Mouse (Mus musculus) liver, embryonic 16.5 days (tissue): ENCODE measurements around the gene Maml2. TPM values are rescaled to one million over a fixed set of nuclear protein-coding genes. Genes with fewer than 3 reads are reported as not detected.

Experiments
- ATAC-seq: fragments of 200-750 bp; cut with Nextera tagmentation; 2 replicates; pipeline ENCODE4 v1.8.0; 2017; ENCODE audit warnings: low read depth, mild to moderate bottlenecking, moderate number of reproducible peaks, moderate library complexity
- H3K27ac ChIP-seq: fragments of 300-500 bp; sonication (generic); 2 replicates; pipeline ENCODE4 v1.5.1; 2014; ENCODE audit warnings: mild to moderate bottlenecking, low read length
- H3K27me3 ChIP-seq: fragments of 300-500 bp; sonication (generic); 2 replicates; pipeline ENCODE4 v1.6.1; 2014; ENCODE audit warnings: low read depth, low read length, mixed read lengths; ENCODE audit not compliant: control insufficient read depth, insufficient read depth
- H3K36me3 ChIP-seq: fragments of 300-500 bp; sonication (generic); 2 replicates; pipeline ENCODE4 v1.6.1; 2014; ENCODE audit warnings: mild to moderate bottlenecking; ENCODE audit not compliant: control insufficient read depth, insufficient read depth
- H3K4me1 ChIP-seq: fragments of 300-500 bp; sonication (generic); 2 replicates; pipeline ENCODE4 v1.6.1; 2014; ENCODE audit warnings: low read depth, low read length, mixed read lengths; ENCODE audit not compliant: control insufficient read depth
- H3K4me2 ChIP-seq: fragments of 300-500 bp; sonication (generic); 2 replicates; pipeline ENCODE4 v1.6.1; 2014; ENCODE audit warnings: low read depth, low read length, mixed read lengths
- H3K4me3 ChIP-seq: fragments of 300-500 bp; sonication (generic); 2 replicates; pipeline ENCODE4 v1.5.1; 2014; ENCODE audit warnings: low read depth, mild to moderate bottlenecking, low read length
- H3K9ac ChIP-seq: fragments of 300-500 bp; sonication (generic); 2 replicates; pipeline ENCODE4 v1.6.1; 2014; ENCODE audit warnings: low read depth, low read length
- H3K9me3 ChIP-seq: fragments of 300-500 bp; sonication (generic); replicated peaks from 2 replicates; pipeline ENCODE4 v1.6.1; 2016; ENCODE audit warnings: low read length; ENCODE audit not compliant: control insufficient read depth
- WGBS: fragments of 180-500 bp; shearing (Covaris S2); extraction: QIAGEN DNeasy Blood & Tissue Kit; methylation state at CpG from one replicate; pipeline ENCODE4 v1.1.7; 2014; ENCODE audit not compliant: insufficient replicate concordance; 5-methylcytosine and 5-hydroxymethylcytosine counted together
- polyA plus RNA-seq: library from polyadenylated mRNA; unstranded; fragments of >200 nt; fragmentation: Nextera tagmentation; extraction: Ambion mirVana; gene quantifications from 2 replicates; pipeline ENCODE4 v1.2.1, GENCODE M21; 2015

Maml2 gene
- polyA plus RNA-seq, 1 experiment from 2014 or later: 0.96 TPM

- no peaks in the 10 kb centered on the region for H3K4me1 ChIP-seq
- H3K9me3 ChIP-seq: no peaks in the 10 kb centered on the region
Observed at GRCm38 (mm10) chr9:13555973-13556481, 258.3 kb downstream of the Maml2 start.

GRCm38 (mm10) chr9:13556696-13557095 lies 258.9 kb downstream of the Maml2 start:
- H3K4me2 ChIP-seq: no peak overlapping the region
- no peak overlapping the region for H3K27ac ChIP-seq
- no peak overlapping the region for H3K9ac ChIP-seq
- H3K27me3 ChIP-seq: no peaks in the 10 kb centered on the region
- no peak overlapping the region for H3K4me3 ChIP-seq
- no peaks in the 10 kb centered on the region for H3K36me3 ChIP-seq
- 58% methylated on average over 3 of the region's 3 CpGs for WGBS
- ATAC-seq: no peak
- H3K9me3 ChIP-seq: no peaks in the 10 kb centered on the region
- H3K4me1 ChIP-seq: no peaks in the 10 kb centered on the region

More at GRCm38 (mm10) chr9:13555973-13556481, 258.3 kb downstream of the Maml2 start:
- no peak overlapping the region for H3K4me3 ChIP-seq
- no peak overlapping the region for H3K27ac ChIP-seq
- H3K36me3 ChIP-seq: no peaks in the 10 kb centered on the region
- no peak overlapping the region for H3K9ac ChIP-seq
- no peak overlapping the region for H3K4me2 ChIP-seq
- ATAC-seq: no peak
- no peaks in the 10 kb centered on the region for H3K27me3 ChIP-seq
- 51% methylated on average over 8 of the region's 8 CpGs for WGBS

GRCm38 (mm10) chr9:13558811-13559372 lies 261.1 kb downstream of the Maml2 start:
- H3K9ac ChIP-seq: no peak overlapping the region
- WGBS: 40% methylated on average over 4 of the region's 4 CpGs
- no peak overlapping the region for H3K27ac ChIP-seq
- no peaks in the 10 kb centered on the region for H3K27me3 ChIP-seq
- ATAC-seq: no peak
- no peak overlapping the region for H3K4me2 ChIP-seq
- H3K4me1 ChIP-seq: no peaks in the 10 kb centered on the region
- H3K9me3 ChIP-seq: no peaks in the 10 kb centered on the region
- no peaks in the 10 kb centered on the region for H3K36me3 ChIP-seq
- H3K4me3 ChIP-seq: no peak overlapping the region

GRCm38 (mm10) chr9:13560651-13561050 lies 262.9 kb downstream of the Maml2 start:
- no peaks in the 10 kb centered on the region for H3K36me3 ChIP-seq
- no peak for ATAC-seq
- 70% methylated on average over 9 of the region's 9 CpGs for WGBS
- no peaks in the 10 kb centered on the region for H3K9me3 ChIP-seq
- no peaks in the 10 kb centered on the region for H3K4me1 ChIP-seq
- no peak overlapping the region for H3K4me3 ChIP-seq
- H3K27ac ChIP-seq: no peak overlapping the region
- no peaks in the 10 kb centered on the region for H3K27me3 ChIP-seq
- no peak overlapping the region for H3K9ac ChIP-seq
- H3K4me2 ChIP-seq: no peak overlapping the region

GRCm38 (mm10) chr9:13561335-13561734 lies 263.6 kb downstream of the Maml2 start:
- H3K27me3 ChIP-seq: no peaks in the 10 kb centered on the region

GRCm38 (mm10) chr9:13563475-13564414 lies 266.0 kb downstream of the Maml2 start:
- Histone ChIP-seq H3K9me3 (no peaks in the 10 kb centered on the region), H3K4me1 (no peaks in the 10 kb centered on the region), H3K27me3 (no peaks in the 10 kb centered on the region), H3K36me3 (no peaks in the 10 kb centered on the region), H3K4me2 (no peak overlapping the region), H3K4me3 (no peak overlapping the region), H3K27ac (no peak overlapping the region), H3K9ac (no peak overlapping the region)
- no peak for ATAC-seq
- WGBS: 44% methylated on average over 10 of the region's 10 CpGs

More at GRCm38 (mm10) chr9:13561335-13561734, 263.6 kb downstream of the Maml2 start:
- no peak overlapping the region for H3K4me2 ChIP-seq
- H3K9me3 ChIP-seq: no peaks in the 10 kb centered on the region
- no peak overlapping the region for H3K4me3 ChIP-seq
- no peak overlapping the region for H3K27ac ChIP-seq
- no peak overlapping the region for H3K9ac ChIP-seq
- no peaks in the 10 kb centered on the region for H3K36me3 ChIP-seq
- whole genome bisulfite sequencing: 53% methylated on average over 1 of the region's 1 CpGs
- no peaks in the 10 kb centered on the region for H3K4me1 ChIP-seq
- no peak for ATAC-seq

- WGBS: 70% methylated on average over 11 of the region's 11 CpGs
- no peak overlapping the region for H3K4me3 ChIP-seq
- no peaks in the 10 kb centered on the region for H3K9me3 ChIP-seq
- no peak overlapping the region for H3K4me2 ChIP-seq
- H3K36me3 ChIP-seq: no peaks in the 10 kb centered on the region
- ATAC-seq: no peak
- H3K9ac ChIP-seq: no peak overlapping the region
- no peaks in the 10 kb centered on the region for H3K27me3 ChIP-seq
- no peak overlapping the region for H3K27ac ChIP-seq
- H3K4me1 ChIP-seq: no peaks in the 10 kb centered on the region
Observed at GRCm38 (mm10) chr9:13565343-13566019, 267.7 kb downstream of the Maml2 start.

GRCm38 (mm10) chr9:13566154-13566885 lies 268.6 kb downstream of the Maml2 start:
- Histone ChIP-seq H3K4me2 (no peak overlapping the region), H3K4me3 (no peak overlapping the region), H3K4me1 (no peaks in the 10 kb centered on the region), H3K27me3 (no peaks in the 10 kb centered on the region), H3K27ac (no peak overlapping the region), H3K36me3 (no peaks in the 10 kb centered on the region), H3K9me3 (no peaks in the 10 kb centered on the region), H3K9ac (no peak overlapping the region)
- ATAC-seq: no peak
- WGBS: 57% methylated on average over 5 of the region's 5 CpGs
